ENCODE assay signal across 11 mouse cellular contexts in genomic region chr7:122094564-122095330, GRCm38 (mm10). TPM values are rescaled to one million over a fixed set of nuclear protein-coding genes. Genes with fewer than 3 reads are reported as not detected.
DNase-seq lines count a peak whose midpoint lies in the region; ATAC-seq and TF ChIP-seq lines count a peak whose summit lies in the region.
"Had no signal": no experiment of that assay in that cellular context is flagged by ENCODE, and none has a peak within 500 bp of the region (broad histone marks: within the 10 kb centered on the region; RNA-seq: fewer than 3 reads in every experiment).

No protein-coding gene starts in this region.

- H3K9me3 ChIP-seq in lung, postnatal 0 days (ENCODE audit: low read length): no peaks in the 10 kb centered on the region
- no peaks in the 10 kb centered on the region for H3K9me3 ChIP-seq in hindbrain, embryonic 13.5 days
- H3K9me3 ChIP-seq: heart, embryonic 13.5 days; limb, embryonic 10.5 days had no signal

- WGBS in lung, postnatal 0 days: 83% methylated on average over 2 of the region's 2 CpGs
- WGBS in hindbrain, embryonic 13.5 days: 95% methylated on average over 2 of the region's 2 CpGs

- ATAC-seq in lung, postnatal 0 days: no peak
- ATAC-seq in CD4-positive, CD25-positive, alpha-beta regulatory T cell, adult 4 months: peak; percentile 35
- ATAC-seq in megakaryocyte progenitor cell, adult 5-6 weeks (replicated peaks; ENCODE audit: poor library complexity): peak; percentile 83
- no peak for ATAC-seq in hindbrain, embryonic 13.5 days (ENCODE audit: low FRiP score)
- ATAC-seq: hindbrain, embryonic 16.5 days had no signal

- no peak overlapping the region for H3K4me3 ChIP-seq in lung, postnatal 0 days (ENCODE audit: low read depth, low read length)
- H3K4me3 ChIP-seq in hindbrain, embryonic 13.5 days: no peak overlapping the region
- H3K4me3 ChIP-seq: heart, embryonic 13.5 days; limb, embryonic 10.5 days had no signal

- H3K4me1 ChIP-seq in lung, postnatal 0 days (ENCODE audit: insufficient read depth, low read depth, low read length): no peaks in the 10 kb centered on the region
- H3K4me1 ChIP-seq in hindbrain, embryonic 13.5 days (replicated peaks): peaks cover 2% of the 10 kb centered on the region
- H3K4me1 ChIP-seq: limb, embryonic 10.5 days had no signal

- no peaks in the 10 kb centered on the region for H3K27me3 ChIP-seq in lung, postnatal 0 days (replicated peaks; ENCODE audit: insufficient read depth, low read length)
- no peaks in the 10 kb centered on the region for H3K27me3 ChIP-seq in hindbrain, embryonic 13.5 days
- H3K27me3 ChIP-seq: heart, embryonic 13.5 days had no signal

- peaks cover 28% of the 10 kb centered on the region for H3K36me3 ChIP-seq in lung, postnatal 0 days (ENCODE audit: insufficient read depth, low read length)
- H3K36me3 ChIP-seq in hindbrain, embryonic 13.5 days: peaks cover 81% of the 10 kb centered on the region

- no peak overlapping the region for H3K4me2 ChIP-seq in lung, postnatal 0 days (replicated peaks; ENCODE audit: low read depth, low read length)
- no peak overlapping the region for H3K4me2 ChIP-seq in hindbrain, embryonic 13.5 days
- H3K4me2 ChIP-seq: heart, embryonic 13.5 days had no signal

- H3K27ac ChIP-seq in lung, postnatal 0 days (ENCODE audit: low read length): no peak overlapping the region
- no peak overlapping the region for H3K27ac ChIP-seq in hindbrain, embryonic 13.5 days
- H3K27ac ChIP-seq: heart, embryonic 13.5 days; limb, embryonic 10.5 days had no signal

- TF ChIP-seq CTCF in lung, postnatal 0 days (IDR thresholded peaks at IDR 0.05): peak; percentile 25

- no peak for TF ChIP-seq EP300 in lung, postnatal 0 days (IDR thresholded peaks at IDR 0.05)

- DNase-seq in lung, postnatal 0 days (ENCODE audit: low spot score): no peak
- no peak for DNase-seq in lung, postnatal 14 days
- DNase-seq in ZHBTc4 (ENCODE audit: low read depth, low spot score): peak; percentile 72
- no peak for DNase-seq in frontal cortex, postnatal 25 days (ENCODE audit: low spot score in 2 of 2)
- DNase-seq: thymus, postnatal 36 days had no signal

- H3K9ac ChIP-seq in lung, postnatal 0 days (replicated peaks; ENCODE audit: low read depth): no peak overlapping the region
- H3K9ac ChIP-seq in hindbrain, embryonic 13.5 days: no peak overlapping the region
- H3K9ac ChIP-seq: heart, embryonic 13.5 days had no signal

RNA-seq across cellular contexts. Expression of gene Ndufab1, which starts 6.9 kb away (rescaled TPM):
- polyA plus RNA-seq in lung, postnatal 0 days (2015; fragmentation: Nextera tagmentation; extraction: Ambion mirVana): 344 and 362 TPM in 2 replicates
- 100 to 1,000 TPM; 117 to 166 TPM for polyA plus RNA-seq in CD4-positive, CD25-positive, alpha-beta regulatory T cell, adult 4 months (2017; shearing (Covaris generic))
- 277 and 282 TPM in 2 replicates for total RNA-seq in megakaryocyte progenitor cell, adult 5-6 weeks (2015)
- 77.0 and 77.4 TPM in 2 replicates for total RNA-seq in megakaryocyte progenitor cell, adult 5-6 weeks (2017)
- 626 and 638 TPM in 2 replicates for polyA plus RNA-seq in hindbrain, embryonic 13.5 days (2015; fragmentation: Nextera tagmentation; extraction: Ambion mirVana)

RNA-seq across cellular contexts. Expression of gene Ears2, which starts 27.7 kb away (rescaled TPM):
- polyA plus RNA-seq in lung, postnatal 0 days (2015; fragmentation: Nextera tagmentation; extraction: Ambion mirVana): 5.2 and 6.0 TPM in 2 replicates
- polyA plus RNA-seq in CD4-positive, CD25-positive, alpha-beta regulatory T cell, adult 4 months (2017; shearing (Covaris generic)): 1 to 10 TPM; 6.6 to 7.5 TPM
- total RNA-seq in megakaryocyte progenitor cell, adult 5-6 weeks (2015): 4.1 and 5.7 TPM in 2 replicates
- 6.6 and 7.7 TPM in 2 replicates for total RNA-seq in megakaryocyte progenitor cell, adult 5-6 weeks (2017)
- 10.2 and 10.4 TPM in 2 replicates for polyA plus RNA-seq in hindbrain, embryonic 13.5 days (2015; fragmentation: Nextera tagmentation; extraction: Ambion mirVana)

RNA-seq across cellular contexts. Expression of gene Ubfd1, which starts 27.8 kb away (rescaled TPM):
- polyA plus RNA-seq in lung, postnatal 0 days (2015; fragmentation: Nextera tagmentation; extraction: Ambion mirVana): 19.0 and 23.4 TPM in 2 replicates
- 10 to 100 TPM; 10.2 to 10.4 TPM for polyA plus RNA-seq in CD4-positive, CD25-positive, alpha-beta regulatory T cell, adult 4 months (2017; shearing (Covaris generic))
- 36.5 and 37.1 TPM in 2 replicates for total RNA-seq in megakaryocyte progenitor cell, adult 5-6 weeks (2015)
- 30.7 and 35.9 TPM in 2 replicates for total RNA-seq in megakaryocyte progenitor cell, adult 5-6 weeks (2017)
- 72.1 and 72.4 TPM in 2 replicates for polyA plus RNA-seq in hindbrain, embryonic 13.5 days (2015; fragmentation: Nextera tagmentation; extraction: Ambion mirVana)

RNA-seq across cellular contexts. Expression of gene Palb2, which starts 38.0 kb away (rescaled TPM):
- polyA plus RNA-seq in lung, postnatal 0 days (2015; fragmentation: Nextera tagmentation; extraction: Ambion mirVana): 2.6 and 2.9 TPM in 2 replicates
- polyA plus RNA-seq in CD4-positive, CD25-positive, alpha-beta regulatory T cell, adult 4 months (2017; shearing (Covaris generic)): 10 to 100 TPM in 1 of 2 experiments, 1 to 10 TPM in 1; 10.0 to 12.7 TPM
- total RNA-seq in megakaryocyte progenitor cell, adult 5-6 weeks (2015): 26.8 and 26.9 TPM in 2 replicates
- 21.9 and 22.2 TPM in 2 replicates for total RNA-seq in megakaryocyte progenitor cell, adult 5-6 weeks (2017)
- 5.7 and 8.7 TPM in 2 replicates for polyA plus RNA-seq in hindbrain, embryonic 13.5 days (2015; fragmentation: Nextera tagmentation; extraction: Ambion mirVana)

RNA-seq across cellular contexts. Expression of gene Dctn5, which starts 38.1 kb away (rescaled TPM):
- 72.9 and 79.2 TPM in 2 replicates for polyA plus RNA-seq in lung, postnatal 0 days (2015; fragmentation: Nextera tagmentation; extraction: Ambion mirVana)
- polyA plus RNA-seq in CD4-positive, CD25-positive, alpha-beta regulatory T cell, adult 4 months (2017; shearing (Covaris generic)): 100 to 1,000 TPM in 1 of 2 experiments, 10 to 100 TPM in 1; 97.3 to 118 TPM
- 61.3 and 62.8 TPM in 2 replicates for total RNA-seq in megakaryocyte progenitor cell, adult 5-6 weeks (2015)
- 75.4 and 83.6 TPM in 2 replicates for total RNA-seq in megakaryocyte progenitor cell, adult 5-6 weeks (2017)
- 162 TPM in 2 replicates for polyA plus RNA-seq in hindbrain, embryonic 13.5 days (2015; fragmentation: Nextera tagmentation; extraction: Ambion mirVana)

Comparison
In these comparisons a context has a peak if more than half of its experiments do, and no peak if none do; other contexts are left out.
1. ATAC-seq: peak in CD4-positive, CD25-positive, alpha-beta regulatory T cell, adult 4 months (single experiment) and megakaryocyte progenitor cell, adult 5-6 weeks (single experiment); none in lung, postnatal 0 days (single experiment) and hindbrain, embryonic 13.5 days (single experiment).